Mouse (Mus musculus): ENCODE results near the gene E4f1.
A peak's percentile ranks its signal among the peaks of the same experiment; 100 is the strongest.

The E4f1 gene

GRCm38 (mm10) chr17:24481027-24481815 lies 11.1 kb upstream of the E4f1 start:
- no peak for DNase-seq (ENCODE audit: low spot score)

GRCm38 (mm10) chr17:24480201-24480826 lies 10.2 kb upstream of the E4f1 start:
- no peak for DNase-seq (ENCODE audit: low spot score)

GRCm38 (mm10) chr17:24479431-24479830 lies 9.3 kb upstream of the E4f1 start:
- DNase-seq (ENCODE audit: low spot score) = no peak

GRCm38 (mm10) chr17:24478663-24479380 lies 8.7 kb upstream of the E4f1 start, which contains the start of gene Mlst8:
TSS of gene Mlst8 (minus strand) at chr17:24479078.
- peak; percentile 97 for DNase-seq (ENCODE audit: low spot score)

GRCm38 (mm10) chr17:24477985-24478600 lies 8.0 kb upstream of the E4f1 start:
- DNase-seq (ENCODE audit: low spot score) = no peak

- DNase-seq (ENCODE audit: low spot score) = no peak
Observed at GRCm38 (mm10) chr17:24477053-24477984, 7.2 kb upstream of the E4f1 start.

GRCm38 (mm10) chr17:24476022-24476776 lies 6.1 kb upstream of the E4f1 start:
- DNase-seq (ENCODE audit: low spot score) = no peak

- DNase-seq (ENCODE audit: low spot score) = no peak
Observed at GRCm38 (mm10) chr17:24475586-24475985, 5.5 kb upstream of the E4f1 start.

GRCm38 (mm10) chr17:24474557-24474956 lies 4.4 kb upstream of the E4f1 start:
- DNase-seq (ENCODE audit: low spot score) = no peak

GRCm38 (mm10) chr17:24473612-24474275 lies 3.6 kb upstream of the E4f1 start, which contains the start of gene Bricd5:
TSS of gene Bricd5 (plus strand) at chr17:24473884.
- no peak for DNase-seq (ENCODE audit: low spot score)

- peak; percentile 47 for DNase-seq (ENCODE audit: low spot score)
Observed at GRCm38 (mm10) chr17:24472512-24472911, 2.4 kb upstream of the E4f1 start.

- DNase-seq (ENCODE audit: low spot score) = peak; percentile 31
Observed at GRCm38 (mm10) chr17:24470701-24471527, 801 bp upstream of the E4f1 start.

GRCm38 (mm10) chr17:24469336-24469909 lies 690 bp downstream of the E4f1 start:
- DNase-seq (ENCODE audit: low spot score) = no peak

- no peak for DNase-seq (ENCODE audit: low spot score)
Observed at GRCm38 (mm10) chr17:24468636-24469246, 1.4 kb downstream of the E4f1 start.

- DNase-seq (ENCODE audit: low spot score) = no peak
Observed at GRCm38 (mm10) chr17:24463374-24464133, 6.6 kb downstream of the E4f1 start.

GRCm38 (mm10) chr17:24462932-24463331 lies 7.2 kb downstream of the E4f1 start:
- DNase-seq (ENCODE audit: low spot score) = no peak

GRCm38 (mm10) chr17:24461580-24461979 lies 8.5 kb downstream of the E4f1 start:
- DNase-seq (ENCODE audit: low spot score) = no peak

Data from urinary bladder, postnatal 25 days (tissue).